Mouse (Mus musculus): ENCODE data around the gene Ivns1abp.
A peak's percentile ranks its signal among the peaks of the same experiment; 100 is the strongest.
"Not testable (repeated sequence)": the region's sequence is repeated elsewhere in the genome, so short reads cannot be mapped to it uniquely, and the experiment has no call there.

Gene Ivns1abp

DNA sequence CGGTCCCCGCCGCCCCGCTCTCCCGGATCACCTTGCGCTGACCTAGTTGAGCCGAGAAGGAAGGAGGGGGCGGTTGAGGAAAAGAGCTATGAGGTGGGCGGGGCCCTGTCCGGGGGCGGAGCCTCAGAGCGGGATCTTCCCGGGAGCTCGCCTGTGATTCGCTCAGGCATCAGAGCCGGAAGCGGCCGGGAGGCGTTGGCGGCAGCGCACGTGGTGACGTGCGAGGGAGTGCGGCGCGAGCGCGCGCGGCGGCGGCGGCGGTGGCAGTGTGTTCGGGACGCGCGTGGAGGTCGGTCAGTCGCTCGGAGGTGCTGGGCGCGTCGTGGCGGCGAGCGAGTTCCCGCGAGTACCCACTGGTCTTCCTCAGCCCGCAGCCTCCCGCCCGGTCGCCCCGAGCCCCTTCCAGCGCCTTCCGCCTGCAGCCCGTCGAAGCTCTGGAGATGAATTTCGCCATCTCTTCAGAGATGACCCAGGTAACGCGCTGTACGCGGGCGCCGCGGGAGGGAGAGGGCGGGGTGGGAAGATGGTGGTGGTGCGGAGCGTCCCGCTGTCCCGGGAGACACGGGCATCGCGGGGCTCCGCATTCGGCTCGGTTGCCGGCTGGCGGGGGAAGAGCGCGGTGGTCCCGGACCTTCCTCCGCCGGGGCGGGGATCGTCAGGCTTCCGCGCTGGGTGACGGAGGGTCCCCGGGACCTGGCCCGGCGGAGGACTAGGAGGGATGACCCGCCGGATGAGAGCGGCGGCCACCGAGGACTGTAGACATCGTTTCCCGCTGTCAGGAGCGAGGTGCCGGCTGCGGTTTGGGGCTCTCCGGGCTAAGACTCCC lies at the start of gene Ivns1abp:
Ivns1abp (plus strand) TSS at position 195 of the 826 bp plus-strand sequence.
- DNase-seq (ENCODE audit: low spot score in 2 of 2) = peak; percentile 96 to 97

- DNase-seq (ENCODE audit: low spot score in 2 of 2) = no peak
Measured at GRCm38 (mm10) chr1:151295486-151295885, 48.8 kb upstream of the Ivns1abp start.

DNA sequence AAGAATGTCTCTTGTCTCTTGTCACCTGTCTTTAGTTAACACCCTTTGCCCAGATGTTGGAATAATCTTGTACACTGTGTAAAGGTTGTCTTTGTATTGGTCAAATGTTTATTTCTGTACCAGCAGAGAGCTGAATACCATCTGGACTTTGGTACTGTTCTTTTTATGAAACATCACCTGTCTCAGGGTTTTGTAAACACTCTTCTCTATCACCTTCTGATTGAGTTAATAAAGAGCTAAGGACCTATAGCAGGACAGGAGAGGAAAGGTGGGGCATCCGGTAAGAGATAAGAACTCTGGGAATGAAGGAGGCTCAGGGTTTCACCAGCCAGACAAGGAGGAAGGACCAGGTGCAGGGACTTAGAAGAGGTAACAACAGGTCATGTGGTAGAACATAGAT lies 47.7 kb upstream of the Ivns1abp start:
- no peak for DNase-seq (ENCODE audit: low spot score in 2 of 2)

GRCm38 (mm10) chr1:151297025-151297424 lies 47.3 kb upstream of the Ivns1abp start:
- DNase-seq (ENCODE audit: low spot score in 2 of 2) = no peak

GRCm38 (mm10) chr1:151297596-151297995 lies 46.7 kb upstream of the Ivns1abp start:
- DNase-seq (ENCODE audit: low spot score in 2 of 2) = no peak

- DNase-seq (ENCODE audit: low spot score in 2 of 2) = no peak
Measured at GRCm38 (mm10) chr1:151301456-151301855, 42.8 kb upstream of the Ivns1abp start.

DNA sequence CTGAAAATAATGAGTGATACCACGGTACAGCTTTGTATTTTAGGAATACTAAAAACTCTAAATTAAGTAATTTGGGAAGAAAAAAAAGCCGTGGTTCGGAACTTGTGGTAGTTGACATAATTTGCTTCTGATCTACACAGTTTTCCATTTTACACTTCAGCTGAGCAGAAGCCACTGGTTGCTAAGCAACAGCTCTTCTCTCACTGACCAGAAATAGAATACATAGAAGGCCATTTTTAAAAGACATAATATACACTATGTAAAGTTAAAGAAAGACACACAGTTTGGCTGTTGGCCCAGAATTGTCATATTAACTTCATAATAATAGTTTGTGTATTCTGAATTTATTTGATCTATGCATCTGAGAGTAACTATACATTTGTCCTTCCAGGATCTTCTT lies 42.4 kb upstream of the Ivns1abp start:
- DNase-seq (ENCODE audit: low spot score in 2 of 2) = no peak

DNA sequence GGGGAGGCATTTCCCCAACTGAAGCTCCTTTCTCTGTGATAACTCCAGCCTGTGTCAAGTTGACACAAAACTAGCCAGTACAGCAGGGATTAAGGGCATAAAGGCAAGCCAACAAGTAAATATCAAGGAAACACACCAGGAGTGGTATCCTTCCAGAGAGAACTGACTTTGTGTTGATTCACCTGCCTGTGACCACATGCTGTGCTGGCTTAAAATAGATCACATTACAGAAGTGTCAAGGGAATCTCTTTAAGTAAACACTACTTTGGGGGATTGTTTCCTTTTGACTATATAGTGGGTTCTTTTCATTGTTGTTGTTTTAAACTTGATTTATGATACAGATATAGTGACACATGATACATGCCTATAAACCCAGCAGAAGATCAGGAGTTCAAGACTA lies 41.0 kb upstream of the Ivns1abp start:
- DNase-seq (ENCODE audit: low spot score in 2 of 2) = no peak

DNA sequence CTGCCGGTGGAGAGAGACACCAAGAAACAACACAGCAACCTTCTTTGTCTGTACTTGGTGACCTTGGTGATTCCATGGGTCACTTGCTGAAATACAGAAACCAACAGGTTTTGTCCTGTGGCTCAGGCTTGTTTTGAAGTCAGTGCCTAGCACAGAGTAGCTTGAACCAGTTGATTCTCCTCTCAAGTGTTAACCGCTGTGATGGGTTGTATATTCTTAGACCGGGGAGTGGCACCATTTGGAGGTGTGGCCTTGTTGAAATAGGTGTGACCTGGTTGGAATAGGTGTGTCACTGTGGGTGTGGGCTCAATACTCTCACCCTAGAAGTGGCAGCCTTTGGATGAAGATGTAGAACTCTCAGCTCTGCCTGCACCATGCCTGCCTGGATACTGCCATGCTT lies 39.3 kb upstream of the Ivns1abp start:
- not testable (repeated sequence) for DNase-seq (ENCODE audit: low spot score in 2 of 2)

- no peak for DNase-seq (ENCODE audit: low spot score in 2 of 2)
Measured at GRCm38 (mm10) chr1:151307059-151307458, 37.2 kb upstream of the Ivns1abp start.

DNA sequence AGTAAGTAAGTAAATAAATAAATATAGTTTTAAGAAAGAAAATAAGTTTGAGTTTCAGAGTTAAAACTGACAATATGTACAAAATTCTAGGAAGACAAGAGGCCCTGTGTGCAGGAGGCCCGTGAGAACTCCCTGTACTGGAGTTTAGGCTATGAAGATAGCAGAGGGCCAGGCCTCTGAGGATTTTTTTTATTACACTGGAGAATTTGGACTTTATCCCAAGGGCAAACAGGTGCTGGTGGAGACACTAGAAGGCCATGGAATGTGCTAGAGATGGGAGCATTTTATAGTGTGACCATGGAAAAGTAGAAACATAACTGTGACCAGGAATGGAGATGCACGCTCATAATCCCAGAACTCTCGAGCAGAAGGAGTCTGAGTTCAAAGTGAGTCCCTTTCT lies 36.5 kb upstream of the Ivns1abp start:
- DNase-seq (ENCODE audit: low spot score in 2 of 2) = no peak

DNA sequence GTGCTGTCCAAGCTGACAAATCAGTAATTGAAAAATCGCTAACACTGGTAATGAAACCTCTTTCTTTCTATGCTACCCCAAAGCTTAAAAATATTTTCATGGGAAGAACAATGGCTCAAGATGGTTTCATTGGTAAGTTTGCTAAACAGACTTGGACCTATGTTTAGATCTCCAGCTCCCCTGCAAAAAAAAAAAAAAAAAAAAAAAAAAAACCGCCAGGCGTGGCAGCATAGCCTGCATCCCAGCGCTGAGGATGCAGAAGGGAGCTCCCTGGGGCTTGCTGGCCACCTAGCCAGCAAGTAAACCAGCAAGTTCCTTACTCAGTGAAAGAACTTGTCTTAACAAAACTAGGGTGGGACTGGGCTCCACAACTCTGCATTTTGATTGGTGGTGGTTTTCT lies 35.8 kb upstream of the Ivns1abp start:
- no peak for DNase-seq (ENCODE audit: low spot score in 2 of 2)

- DNase-seq (ENCODE audit: low spot score in 2 of 2) = no peak
Measured at GRCm38 (mm10) chr1:151310511-151310910, 33.8 kb upstream of the Ivns1abp start.

GRCm38 (mm10) chr1:151311379-151311778 lies 32.9 kb upstream of the Ivns1abp start:
- no peak for DNase-seq (ENCODE audit: low spot score in 2 of 2)

DNA sequence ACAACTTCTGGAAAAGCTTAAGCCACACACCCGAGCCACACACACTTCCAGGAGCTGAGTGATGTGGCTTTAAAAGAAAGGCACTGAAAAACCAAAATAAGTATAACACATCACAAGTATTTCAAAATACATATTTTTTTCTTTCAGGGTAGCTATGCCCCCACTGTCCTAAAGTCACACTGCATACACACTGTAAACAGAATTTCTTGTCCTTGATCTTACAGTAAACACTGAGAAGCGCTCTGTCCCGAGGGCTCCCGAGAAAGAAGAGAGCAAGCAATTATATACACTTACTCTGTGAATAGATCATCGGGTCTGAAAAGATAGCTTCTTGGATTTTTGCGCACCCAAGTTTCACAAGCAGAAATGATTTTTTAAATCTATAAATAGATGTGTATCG lies 25.0 kb upstream of the Ivns1abp start:
- no peak for DNase-seq (ENCODE audit: low spot score in 2 of 2)

- DNase-seq (ENCODE audit: low spot score in 2 of 2) = no peak
Measured at GRCm38 (mm10) chr1:151320408-151320807, 23.9 kb upstream of the Ivns1abp start.

GRCm38 (mm10) chr1:151325328-151325727 lies 18.9 kb upstream of the Ivns1abp start:
- no peak for DNase-seq (ENCODE audit: low spot score in 2 of 2)

DNA sequence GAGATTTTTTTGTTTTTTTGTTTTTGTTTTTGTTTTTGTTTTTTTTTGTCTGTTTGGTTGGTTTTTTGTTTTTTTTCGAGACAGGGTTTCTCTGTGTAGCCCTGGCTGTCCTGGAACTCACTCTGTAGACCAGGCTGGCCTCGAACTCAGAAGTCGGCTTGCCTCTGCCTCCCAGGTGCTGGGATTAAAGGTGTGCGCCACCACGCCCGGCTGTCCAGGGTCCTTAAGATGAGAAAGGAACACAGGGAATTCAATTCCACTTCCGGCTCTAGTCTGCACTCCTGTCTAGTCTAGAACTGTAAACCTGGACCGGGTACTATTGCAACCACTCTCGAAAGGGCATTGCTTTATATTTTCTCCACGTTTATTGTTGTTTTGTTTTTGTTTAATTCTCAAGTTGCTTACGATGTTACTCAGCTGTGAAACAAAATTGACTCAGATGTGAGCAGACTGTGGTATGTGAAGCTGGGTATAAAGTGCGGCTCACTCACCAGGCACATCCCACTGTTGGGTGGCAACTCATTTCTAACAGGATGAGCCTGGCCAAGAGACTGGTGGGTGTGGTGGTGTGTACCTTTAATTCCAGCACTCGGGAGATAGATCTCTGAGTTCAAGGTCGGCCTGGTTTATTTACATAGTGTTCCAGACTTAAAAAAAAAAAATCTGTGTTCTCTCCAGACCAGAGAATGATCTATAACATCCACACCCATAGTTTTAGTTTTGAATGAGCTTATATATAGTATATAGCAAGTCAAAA lies 15.8 kb upstream of the Ivns1abp start:
- DNase-seq (ENCODE audit: low spot score in 2 of 2) = no peak

- DNase-seq (ENCODE audit: low spot score in 2 of 2) = no peak
Measured at GRCm38 (mm10) chr1:151329601-151330000, 14.7 kb upstream of the Ivns1abp start.

GRCm38 (mm10) chr1:151332819-151333218 lies 11.5 kb upstream of the Ivns1abp start:
- no peak for DNase-seq (ENCODE audit: low spot score in 2 of 2)

GRCm38 (mm10) chr1:151338234-151338633 lies 6.0 kb upstream of the Ivns1abp start:
- DNase-seq (ENCODE audit: low spot score in 2 of 2) = no peak

- no peak for DNase-seq (ENCODE audit: low spot score in 2 of 2)
Measured at GRCm38 (mm10) chr1:151338941-151339340, 5.3 kb upstream of the Ivns1abp start.

Measured in natural killer cell, adult 2 months (primary cell).